Mouse (Mus musculus): Measurements from ENCODE around the gene Sik3. TPM values are rescaled to one million over a fixed set of nuclear protein-coding genes. Genes with fewer than 3 reads are reported as not detected.

Gene Sik3
- total and polyA plus RNA-seq, 2 experiments = 14.1 to 16.5 TPM

- peak overlapping the region; percentile 56 for H3K4me3 ChIP-seq (ENCODE audit: insufficient read depth, low read depth, low read length)
- 16% methylated on average over 13 of the region's 13 CpGs for WGBS
Measured at GRCm38 (mm10) chr9:46230450-46230975, 217.9 kb downstream of the Sik3 start.

GRCm38 (mm10) chr9:46235196-46235595, 222.6 kb downstream of the Sik3 start:
- Histone ChIP-seq H3K79me2 (ENCODE audit: control insufficient read depth, insufficient read depth, low read length) (peaks cover 8% of the 10 kb centered on the region), H3K4me3 (ENCODE audit: insufficient read depth, low read depth, low read length) (peak overlapping the region; percentile 87), H3K9ac (ENCODE audit: low read depth, low read length) (peak overlapping the region; percentile 95), H3K4me1 (ENCODE audit: control insufficient read depth, insufficient read depth, low read length) (peaks cover 13% of the 10 kb centered on the region), H3K27ac (replicated peaks; ENCODE audit: insufficient read depth, low read depth, low read length) (peak overlapping the region; percentile 97), H3K27me3 (ENCODE audit: control insufficient read depth, insufficient read depth, low read length) (no peaks in the 10 kb centered on the region), H3K36me3 (ENCODE audit: control insufficient read depth, insufficient read depth, low read length) (peaks cover 4% of the 10 kb centered on the region; the same call in 1 of the 2 replicates)
- 24% methylated on average over 6 of the region's 6 CpGs for WGBS
- peak; percentile 96 for DNase-seq (ENCODE audit: extremely low read depth, low read depth, low spot score)
- TF ChIP-seq POLR2A (IDR thresholded peaks at IDR 0.05; ENCODE audit: extremely low read depth, insufficient read depth, low read length) = peak; percentile 87; the same call in 1 of the 2 replicates
- TF ChIP-seq CTCF (IDR thresholded peaks at IDR 0.05; ENCODE audit: low read depth, low read length) = no peak

More at GRCm38 (mm10) chr9:46230450-46230975, 217.9 kb downstream of the Sik3 start:
- peak overlapping the region; percentile 85 for H3K9ac ChIP-seq (ENCODE audit: low read depth, low read length)
- H3K36me3 ChIP-seq (ENCODE audit: control insufficient read depth, insufficient read depth, low read length) = peaks cover 4% of the 10 kb centered on the region; the same call in 1 of the 2 replicates
- H3K4me1 ChIP-seq (ENCODE audit: control insufficient read depth, insufficient read depth, low read length) = peaks cover 13% of the 10 kb centered on the region; the same call in 1 of the 2 replicates
- peak; percentile 89 for DNase-seq (ENCODE audit: extremely low read depth, low read depth, low spot score)
- H3K27me3 ChIP-seq (ENCODE audit: control insufficient read depth, insufficient read depth, low read length) = no peaks in the 10 kb centered on the region
- TF ChIP-seq CTCF (IDR thresholded peaks at IDR 0.05; ENCODE audit: low read depth, low read length) (peak; percentile 25; the same call in 1 of the 2 replicates), POLR2A (IDR thresholded peaks at IDR 0.05; ENCODE audit: extremely low read depth, insufficient read depth, low read length) (peak; percentile 75)
- H3K79me2 ChIP-seq (ENCODE audit: control insufficient read depth, insufficient read depth, low read length) = peaks cover 8% of the 10 kb centered on the region
- peak overlapping the region; percentile 90 for H3K27ac ChIP-seq (replicated peaks; ENCODE audit: insufficient read depth, low read depth, low read length)

- no peak for DNase-seq (ENCODE audit: extremely low read depth, low read depth, low spot score)
- peak within 1 kb of the TSS; percentile 87 for H3K4me3 ChIP-seq (ENCODE audit: insufficient read depth, low read depth, low read length)
Measured at GRCm38 (mm10) chr9:46235596-46235648, 222.8 kb downstream of the Sik3 start, which contains the start of gene Apoc3. Gene Apoc3, minus strand, starts transcription at chr9:46235636.

GRCm38 (mm10) chr9:46235649-46236048, 223.0 kb downstream of the Sik3 start:
- Histone ChIP-seq H3K27me3 (ENCODE audit: control insufficient read depth, insufficient read depth, low read length) (no peaks in the 10 kb centered on the region), H3K36me3 (ENCODE audit: control insufficient read depth, insufficient read depth, low read length) (peaks cover 4% of the 10 kb centered on the region; the same call in 1 of the 2 replicates), H3K4me1 (ENCODE audit: control insufficient read depth, insufficient read depth, low read length) (peaks cover 15% of the 10 kb centered on the region), H3K4me3 (ENCODE audit: insufficient read depth, low read depth, low read length) (peak overlapping the region; percentile 16), H3K79me2 (ENCODE audit: control insufficient read depth, insufficient read depth, low read length) (peaks cover 8% of the 10 kb centered on the region), H3K27ac (replicated peaks; ENCODE audit: insufficient read depth, low read depth, low read length) (peak overlapping the region; percentile 97), H3K9ac (ENCODE audit: low read depth, low read length) (peak overlapping the region; percentile 70)
- TF ChIP-seq CTCF (IDR thresholded peaks at IDR 0.05; ENCODE audit: low read depth, low read length) (no peak), POLR2A (IDR thresholded peaks at IDR 0.05; ENCODE audit: extremely low read depth, insufficient read depth, low read length) (no peak)
- peak; percentile 87 for DNase-seq (ENCODE audit: extremely low read depth, low read depth, low spot score)
- 41% methylated on average over 4 of the region's 4 CpGs for WGBS

More at GRCm38 (mm10) chr9:46235596-46235648, 222.8 kb downstream of the Sik3 start, which contains the start of gene Apoc3:
- peak within 1 kb of the TSS; percentile 95 for H3K9ac ChIP-seq (ENCODE audit: low read depth, low read length)
- peaks cover 8% of the 10 kb centered on the region for H3K79me2 ChIP-seq (ENCODE audit: control insufficient read depth, insufficient read depth, low read length)
- peaks cover 4% of the 10 kb centered on the region; the same call in 1 of the 2 replicates for H3K36me3 ChIP-seq (ENCODE audit: control insufficient read depth, insufficient read depth, low read length)
- no peaks in the 10 kb centered on the region for H3K27me3 ChIP-seq (ENCODE audit: control insufficient read depth, insufficient read depth, low read length)
- peaks cover 15% of the 10 kb centered on the region for H3K4me1 ChIP-seq (ENCODE audit: control insufficient read depth, insufficient read depth, low read length)
- peak within 1 kb of the TSS; percentile 97 for H3K27ac ChIP-seq (replicated peaks; ENCODE audit: insufficient read depth, low read depth, low read length)
- no peak for TF ChIP-seq POLR2A (IDR thresholded peaks at IDR 0.05; ENCODE audit: extremely low read depth, insufficient read depth, low read length)
- TF ChIP-seq CTCF (IDR thresholded peaks at IDR 0.05; ENCODE audit: low read depth, low read length) = no peak

DNA sequence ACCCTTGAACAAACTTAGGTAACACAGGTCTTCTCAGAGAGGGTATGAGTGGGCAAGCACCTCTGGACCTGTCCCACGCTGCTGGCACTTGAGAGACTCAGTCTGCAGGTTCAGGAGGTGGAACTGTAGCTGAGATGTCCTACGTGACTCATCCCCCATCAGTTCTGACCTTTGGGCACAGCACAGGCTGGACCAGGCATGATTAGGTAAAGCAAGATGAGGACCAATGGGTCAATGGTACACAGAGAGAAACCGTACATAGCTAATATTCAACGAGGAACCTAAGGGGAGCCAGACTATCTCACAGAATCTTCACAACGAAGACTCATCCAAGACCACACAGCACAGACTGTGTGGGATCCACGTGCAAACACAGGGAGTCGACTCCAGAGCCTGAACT, 226.2 kb downstream of the Sik3 start:
- Histone ChIP-seq H3K27ac (replicated peaks; ENCODE audit: insufficient read depth, low read depth, low read length) (peak overlapping the region; percentile 28; the same call in 1 of the 2 replicates), H3K9ac (ENCODE audit: low read depth, low read length) (no peak overlapping the region), H3K79me2 (ENCODE audit: control insufficient read depth, insufficient read depth, low read length) (peaks cover 8% of the 10 kb centered on the region), H3K27me3 (ENCODE audit: control insufficient read depth, insufficient read depth, low read length) (no peaks in the 10 kb centered on the region), H3K4me1 (ENCODE audit: control insufficient read depth, insufficient read depth, low read length) (peaks cover 28% of the 10 kb centered on the region), H3K4me3 (ENCODE audit: insufficient read depth, low read depth, low read length) (no peak overlapping the region), H3K36me3 (ENCODE audit: control insufficient read depth, insufficient read depth, low read length) (no peaks in the 10 kb centered on the region)
- DNase-seq (ENCODE audit: extremely low read depth, low read depth, low spot score) = peak; percentile 77
- no peak for TF ChIP-seq CTCF (IDR thresholded peaks at IDR 0.05; ENCODE audit: low read depth, low read length)
- no peak for TF ChIP-seq POLR2A (IDR thresholded peaks at IDR 0.05; ENCODE audit: extremely low read depth, insufficient read depth, low read length)
- 36% methylated on average over 7 of the region's 7 CpGs for WGBS

- TF ChIP-seq POLR2A (IDR thresholded peaks at IDR 0.05; ENCODE audit: extremely low read depth, insufficient read depth, low read length) (peak; percentile 35; the same call in 1 of the 2 replicates), CTCF (IDR thresholded peaks at IDR 0.05; ENCODE audit: low read depth, low read length) (no peak)
Measured at GRCm38 (mm10) chr9:46240526-46241153, 228.0 kb downstream of the Sik3 start, which contains the start of gene Apoa4. Gene Apoa4, plus strand, starts transcription at chr9:46240696.

More at GRCm38 (mm10) chr9:46240526-46241153, 228.0 kb downstream of the Sik3 start, which contains the start of gene Apoa4:
- peak; percentile 87 for DNase-seq (ENCODE audit: extremely low read depth, low read depth, low spot score)
- H3K36me3 ChIP-seq (ENCODE audit: control insufficient read depth, insufficient read depth, low read length) = no peaks in the 10 kb centered on the region
- H3K4me1 ChIP-seq (ENCODE audit: control insufficient read depth, insufficient read depth, low read length) = peaks cover 28% of the 10 kb centered on the region
- peak within 1 kb of the TSS; percentile 45 for H3K4me3 ChIP-seq (ENCODE audit: insufficient read depth, low read depth, low read length)
- no peaks in the 10 kb centered on the region for H3K27me3 ChIP-seq (ENCODE audit: control insufficient read depth, insufficient read depth, low read length)
- 45% methylated on average over 7 of the region's 7 CpGs for WGBS
- no peaks in the 10 kb centered on the region; the same call in 1 of the 2 replicates for H3K79me2 ChIP-seq (ENCODE audit: control insufficient read depth, insufficient read depth, low read length)
- peak within 1 kb of the TSS; percentile 71 for H3K9ac ChIP-seq (ENCODE audit: low read depth, low read length)
- peak within 1 kb of the TSS; percentile 91 for H3K27ac ChIP-seq (replicated peaks; ENCODE audit: insufficient read depth, low read depth, low read length)
